Mouse (Mus musculus): ENCODE results near the gene Cpne2.

DNA sequence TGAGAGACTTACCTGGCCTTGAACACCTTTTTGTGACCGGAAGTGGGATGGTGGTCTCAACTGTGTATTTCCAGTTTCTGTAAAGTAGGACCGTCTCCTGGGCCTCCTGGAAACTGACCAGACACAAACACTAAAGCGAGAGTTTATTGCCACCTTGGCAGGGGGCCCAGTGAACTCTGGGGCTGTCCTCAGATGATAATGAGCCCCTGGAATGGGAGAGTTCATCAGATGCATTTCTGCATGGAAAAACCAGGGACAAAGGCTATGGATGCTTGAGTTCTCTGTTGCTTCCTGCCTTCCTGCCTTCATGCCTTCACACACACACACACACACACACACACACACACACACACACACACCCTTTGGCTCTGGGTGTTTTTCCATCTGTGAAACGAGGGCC, 1.8 kb downstream of the Cpne2 start:
- TF ChIP-seq CTCF (IDR thresholded peaks at IDR 0.05; ENCODE audit: low read depth, low read length) (no peak), POLR2A (IDR thresholded peaks at IDR 0.05; ENCODE audit: borderline replicate concordance, low read depth, low read length) (no peak)

Data from bone marrow macrophage, adult 2 months (primary cell).